Mouse (Mus musculus): ENCODE results near the gene Gal3st1. TPM values are rescaled to one million over a fixed set of nuclear protein-coding genes. Genes with fewer than 3 reads are reported as not detected.

Gal3st1 gene
- polyA plus RNA-seq, 1 experiment: 1.1 TPM

DNA sequence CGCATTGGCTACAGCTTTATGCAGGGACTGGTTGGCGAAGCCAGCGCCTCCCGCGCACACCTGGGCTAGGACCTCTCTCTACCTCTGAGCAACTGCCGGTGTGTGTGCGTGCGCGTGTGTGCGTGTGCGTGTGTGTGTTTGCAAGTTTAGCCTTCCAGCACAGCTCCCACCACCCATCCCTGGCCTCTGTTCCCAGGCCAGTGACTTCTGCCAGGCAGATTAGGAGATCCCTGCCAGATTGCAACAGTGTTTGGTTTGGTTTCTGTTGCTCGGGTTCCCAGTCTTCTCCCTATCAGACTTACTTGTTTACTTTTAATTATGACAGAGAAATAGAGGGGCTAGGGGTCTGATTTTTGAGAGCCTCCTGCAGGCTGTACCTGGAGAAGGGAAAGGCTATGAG lies 48.5 kb downstream of the Gal3st1 start:
- DNase-seq (ENCODE audit: low read depth): no peak

DNA sequence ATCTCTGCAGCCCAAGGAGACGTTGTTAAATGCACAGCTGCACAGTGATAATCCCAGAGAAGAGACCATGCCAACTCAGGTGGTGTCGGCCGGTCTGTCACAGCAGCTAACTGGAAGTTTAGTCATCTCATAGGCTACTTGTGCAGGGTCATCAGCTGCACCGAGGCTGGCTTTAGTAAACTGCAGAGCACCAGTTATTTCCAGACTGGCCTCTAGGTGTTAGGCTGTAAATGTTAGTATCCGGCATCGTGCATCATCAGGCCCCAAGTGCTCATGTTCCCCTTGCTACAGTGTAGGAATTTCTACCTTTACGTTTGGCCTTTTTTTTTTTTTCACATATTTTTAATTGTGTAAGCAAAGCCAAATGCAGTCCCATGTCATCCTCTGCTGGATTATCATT lies 50.0 kb downstream of the Gal3st1 start:
- no peak for DNase-seq (ENCODE audit: low read depth)

DNA sequence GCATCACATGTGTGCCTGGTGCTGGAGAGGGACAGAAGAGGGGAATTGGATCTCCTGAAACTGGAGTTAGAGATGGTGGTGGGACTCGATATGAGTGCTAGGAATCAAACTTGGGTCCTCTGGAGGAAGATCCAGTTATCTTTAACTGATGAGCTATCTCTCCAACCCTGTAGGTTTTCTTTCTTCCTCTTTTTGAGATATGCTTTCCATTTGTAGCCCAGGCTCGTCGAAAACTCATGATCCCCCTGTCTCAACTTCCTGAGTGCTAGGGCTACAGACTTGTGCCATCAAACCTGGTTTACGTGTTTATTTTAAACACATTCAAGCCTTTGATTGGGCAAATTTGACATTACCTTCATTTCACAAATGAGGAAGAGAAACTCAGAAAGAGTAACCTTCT lies 50.7 kb downstream of the Gal3st1 start:
- DNase-seq (ENCODE audit: low read depth): no peak

GRCm38 (mm10) chr11:4035116-4035892 lies 51.9 kb downstream of the Gal3st1 start:
- no peak for DNase-seq (ENCODE audit: low read depth)

DNA sequence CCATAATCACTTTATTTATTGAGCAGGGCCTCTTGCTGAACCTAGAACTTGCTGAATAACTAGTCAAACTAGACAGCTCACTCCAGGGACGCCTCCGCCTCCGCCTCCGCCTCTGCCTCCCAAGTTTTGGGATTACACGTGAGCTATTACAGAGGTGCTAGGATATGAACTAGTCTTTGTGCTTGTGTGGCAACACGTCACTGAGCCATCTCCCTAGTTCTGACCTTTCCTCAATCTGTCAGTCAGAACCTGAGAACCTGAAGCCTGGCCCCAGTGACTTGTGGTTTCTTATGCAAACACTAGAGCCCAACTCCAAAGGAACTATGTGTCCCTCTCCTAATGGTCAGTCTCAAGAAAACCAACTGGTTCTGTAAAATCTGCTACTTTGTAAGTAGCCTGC lies 52.5 kb downstream of the Gal3st1 start:
- peak; percentile 70 for DNase-seq (ENCODE audit: low read depth)

GRCm38 (mm10) chr11:4036365-4037084 lies 53.1 kb downstream of the Gal3st1 start:
- no peak for DNase-seq (ENCODE audit: low read depth)

DNA sequence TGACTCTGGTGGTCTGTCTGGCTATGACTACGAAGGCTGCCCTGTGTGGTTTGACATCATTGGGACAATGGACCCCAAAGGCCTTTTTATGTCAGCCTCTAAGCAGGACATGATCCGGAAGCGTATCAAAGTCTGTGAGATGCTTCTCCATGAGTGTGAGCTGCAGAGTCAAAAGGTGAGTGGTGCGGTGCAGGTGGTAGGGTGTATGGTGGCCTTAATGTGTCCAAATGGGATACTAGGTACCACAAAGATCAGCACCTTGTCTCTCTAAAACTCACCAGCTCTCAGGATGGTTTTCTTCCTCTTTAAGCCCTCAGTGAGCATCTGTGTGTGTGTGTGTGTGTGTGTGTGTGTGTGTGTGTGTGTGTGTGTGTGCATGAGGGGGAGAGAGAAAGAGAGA lies 56.5 kb downstream of the Gal3st1 start:
- DNase-seq (ENCODE audit: low read depth): no peak

DNA sequence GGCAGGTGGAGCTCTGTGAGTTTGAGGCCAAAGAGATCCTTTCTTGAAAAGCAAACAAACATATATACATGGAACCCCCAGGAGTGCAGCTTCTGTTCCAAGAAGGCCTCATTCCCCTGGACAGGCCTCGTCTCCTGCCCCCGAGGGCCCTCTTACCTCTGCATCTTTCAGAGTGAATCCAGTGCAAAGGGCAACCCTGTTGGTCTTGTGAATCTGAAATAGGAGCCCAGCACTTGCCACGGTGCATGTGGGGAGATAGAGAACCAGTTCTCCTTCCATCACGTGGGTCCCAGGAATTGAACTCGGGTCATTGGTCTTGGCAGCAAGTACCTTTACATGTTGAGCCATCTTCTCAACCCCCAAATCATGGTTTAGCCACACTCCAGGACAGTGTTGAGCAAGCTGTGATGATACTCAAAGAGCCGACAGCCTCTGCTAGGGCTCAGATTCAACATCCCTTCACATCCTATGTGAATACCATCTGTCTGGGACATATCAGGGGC lies 57.7 kb downstream of the Gal3st1 start:
- DNase-seq (ENCODE audit: low read depth): no peak

- DNase-seq (ENCODE audit: low read depth): no peak
Measured at GRCm38 (mm10) chr11:4043081-4043480, 59.6 kb downstream of the Gal3st1 start.

DNA sequence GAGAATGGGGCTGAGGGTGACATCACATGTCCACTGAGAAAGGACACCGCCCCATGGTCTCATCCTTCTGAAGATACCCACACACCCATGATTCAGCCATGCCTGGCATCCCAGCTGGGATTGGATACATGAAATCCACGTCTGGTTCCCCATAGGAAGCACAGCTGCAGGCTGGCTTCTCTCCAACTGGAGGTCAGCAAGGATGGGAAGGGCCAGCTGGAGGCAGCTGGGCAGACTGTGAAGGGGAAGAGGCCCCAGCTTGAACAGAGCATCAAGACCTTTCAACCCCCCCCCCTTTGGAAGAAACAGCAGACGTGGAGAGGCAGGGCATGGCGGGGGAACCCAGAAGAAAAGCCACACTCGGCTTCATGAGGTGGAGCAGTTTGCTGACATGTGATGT lies 63.1 kb downstream of the Gal3st1 start:
- no peak for DNase-seq (ENCODE audit: low read depth)

DNA sequence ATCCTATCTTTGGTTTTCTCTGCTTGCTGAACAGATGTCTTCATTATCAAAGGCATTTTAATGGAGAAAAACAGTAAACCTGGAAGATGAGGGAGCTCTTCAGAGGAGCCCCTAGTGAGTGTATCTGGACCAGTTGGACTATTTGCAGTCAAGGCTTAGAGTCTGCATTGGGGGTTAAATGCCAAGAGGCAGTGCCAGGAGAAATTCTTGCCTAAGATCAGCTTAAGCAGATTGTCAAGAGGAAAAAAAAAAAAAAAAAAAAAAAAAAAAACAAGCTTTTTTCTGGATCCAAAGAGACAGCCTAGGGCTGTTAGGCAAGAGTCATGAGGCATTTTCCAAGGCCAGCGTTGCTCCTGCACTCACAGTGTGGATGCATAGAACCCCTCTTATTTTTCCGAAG lies 64.3 kb downstream of the Gal3st1 start:
- DNase-seq (ENCODE audit: low read depth): no peak

GRCm38 (mm10) chr11:4048438-4048837 lies 65.0 kb downstream of the Gal3st1 start:
- DNase-seq (ENCODE audit: low read depth): peak; percentile 61

Other genes starting within 250 kb of the Gal3st1 start
- gene Osbp2, start 119.7 kb upstream of the Gal3st1 start, polyA plus RNA-seq (2012; rRNA removed): 8.6 and 9.2 TPM in 2 replicates
- gene 4921536K21Rik, start 88.5 kb upstream of the Gal3st1 start, polyA plus RNA-seq (2012; rRNA removed): 1.9 and 2.0 TPM in 2 replicates
- gene Dusp18, start 88.4 kb upstream of the Gal3st1 start, polyA plus RNA-seq (2012; rRNA removed): 13.0 and 14.9 TPM in 2 replicates
- 9.3 and 9.6 TPM in 2 replicates for gene Slc35e4, start 69.0 kb upstream of the Gal3st1 start, polyA plus RNA-seq (2012; rRNA removed)
- gene Tcn2, start 51.5 kb upstream of the Gal3st1 start, polyA plus RNA-seq (2012; rRNA removed): 151 and 176 TPM in 2 replicates
- 33.2 and 38.7 TPM in 2 replicates for gene Pes1, start 19.7 kb upstream of the Gal3st1 start, polyA plus RNA-seq (2012; rRNA removed)
- not detected in 2 replicates for gene 4930556J24Rik, start 6.9 kb upstream of the Gal3st1 start, polyA plus RNA-seq (2012; rRNA removed)
- gene Sec14l4, start 47.8 kb downstream of the Gal3st1 start, polyA plus RNA-seq (2012; rRNA removed): 3.8 and 4.6 TPM in 2 replicates
- 0.07 and 0.71 TPM in 2 replicates for gene Sec14l3, start 81.2 kb downstream of the Gal3st1 start, polyA plus RNA-seq (2012; rRNA removed)
- 7.9 and 9.5 TPM in 2 replicates for gene Mtfp1, start 111.8 kb downstream of the Gal3st1 start, polyA plus RNA-seq (2012; rRNA removed)
- gene Sec14l2, start 139.8 kb downstream of the Gal3st1 start, polyA plus RNA-seq (2012; rRNA removed): 15.2 and 19.6 TPM in 2 replicates
- gene Rnf215, start 151.6 kb downstream of the Gal3st1 start, polyA plus RNA-seq (2012; rRNA removed): 21.2 and 23.4 TPM in 2 replicates
- gene Ccdc157, start 176.7 kb downstream of the Gal3st1 start, polyA plus RNA-seq (2012; rRNA removed): 8.5 and 9.3 TPM in 2 replicates
- gene Sf3a1, start 176.7 kb downstream of the Gal3st1 start, polyA plus RNA-seq (2012; rRNA removed): 22.0 and 24.0 TPM in 2 replicates
- 46.5 and 50.7 TPM in 2 replicates for gene Tbc1d10a, start 203.2 kb downstream of the Gal3st1 start, polyA plus RNA-seq (2012; rRNA removed)
- 17.6 and 20.5 TPM in 2 replicates for gene Castor1, start 234.6 kb downstream of the Gal3st1 start, polyA plus RNA-seq (2012; rRNA removed)

Data from gonadal fat pad, adult 2 months (tissue).